Mouse (Mus musculus): ENCODE data around the gene Glt1d1.

Gene Glt1d1

GRCm38 (mm10) chr5:127632167-127633145 is at the start of gene Glt1d1, which contains the start of gene Slc15a4:
TSS of gene Glt1d1 (plus strand) at chr5:127632262.
TSS of gene Slc15a4 (minus strand) at chr5:127632897.
- DNase-seq (ENCODE audit: low spot score) = peak; percentile 66

- DNase-seq (ENCODE audit: low spot score) = no peak
Observed at GRCm38 (mm10) chr5:127583658-127584057, 48.4 kb upstream of the Glt1d1 start.

DNA sequence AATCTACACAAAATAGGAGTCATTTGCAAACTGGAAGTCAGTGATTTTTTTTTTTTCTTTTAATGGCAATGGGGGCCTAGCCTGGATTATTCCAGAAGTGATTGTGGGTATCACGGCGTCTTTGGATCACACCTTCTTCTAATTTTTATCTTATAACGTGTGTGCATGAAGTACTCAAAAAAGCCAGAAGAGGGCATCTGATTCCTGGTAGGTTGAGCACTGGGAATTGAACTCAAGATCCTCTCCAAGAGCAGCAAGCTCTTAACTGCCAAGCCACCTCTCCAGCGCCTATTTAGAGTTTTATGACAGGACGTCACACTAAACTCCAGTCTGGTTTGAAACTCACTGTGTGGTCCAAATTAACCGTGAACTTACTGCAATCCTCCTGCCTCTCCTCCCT is 44.2 kb upstream of the Glt1d1 start:
- peak; percentile 15 for DNase-seq (ENCODE audit: low spot score)

DNA sequence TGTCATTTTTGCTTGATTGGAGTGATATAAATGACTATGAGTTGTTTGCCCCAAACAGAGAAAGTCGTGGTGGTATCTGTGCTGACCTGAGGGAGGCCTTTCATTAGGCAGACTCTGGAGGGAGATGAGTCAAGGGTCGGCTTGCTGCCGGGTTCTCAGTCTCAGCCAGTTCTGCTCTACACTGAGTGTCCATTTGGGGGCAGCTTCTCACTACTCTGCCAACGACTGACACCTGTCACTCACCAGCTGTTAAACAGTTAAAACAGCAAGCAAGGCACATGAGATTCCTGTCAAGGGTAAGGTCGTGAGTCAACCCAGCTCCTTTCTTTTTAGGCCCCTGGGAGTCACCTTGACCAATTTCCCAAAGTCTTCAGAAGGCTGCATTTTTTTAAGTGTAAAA is 39.7 kb upstream of the Glt1d1 start:
- no peak for DNase-seq (ENCODE audit: low spot score)

DNA sequence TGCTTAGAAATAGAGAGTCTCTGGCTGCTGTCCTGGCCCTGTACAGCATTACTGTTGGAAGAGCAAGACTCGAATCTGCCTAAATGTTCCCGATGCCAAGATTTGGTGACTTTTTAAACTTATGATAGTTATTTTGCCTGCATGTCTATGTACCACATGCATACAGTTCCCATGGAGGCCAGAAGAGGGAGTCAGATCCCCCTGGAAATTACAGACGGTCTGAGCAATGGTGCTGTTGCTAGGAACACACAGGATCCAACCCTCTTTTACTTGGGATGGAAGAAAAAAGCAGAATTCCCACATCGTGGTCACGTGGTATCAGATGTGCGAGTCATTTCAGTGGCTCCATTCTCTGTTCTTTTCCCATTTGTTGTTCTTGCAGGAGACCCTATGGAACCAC is 39.2 kb upstream of the Glt1d1 start:
- DNase-seq (ENCODE audit: low spot score) = peak; percentile 49

DNA sequence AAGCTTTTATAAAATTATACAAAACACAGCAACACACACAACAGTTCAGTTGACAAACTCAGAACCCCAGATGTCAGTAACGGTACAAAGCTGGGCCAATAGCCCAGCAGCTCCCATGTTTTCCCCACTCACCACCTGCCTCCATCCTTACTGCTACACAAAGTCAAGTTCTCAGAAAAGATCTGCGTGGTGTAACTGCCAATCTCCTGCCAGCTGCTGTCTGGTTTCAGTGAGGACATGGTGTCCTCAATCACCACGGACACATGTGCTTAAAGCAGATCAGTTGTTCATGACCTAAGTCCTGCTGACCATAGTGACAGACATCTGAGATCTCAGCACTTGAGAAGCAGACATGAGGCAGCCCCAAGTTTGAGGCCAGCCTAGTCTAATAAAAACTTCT is 36.4 kb upstream of the Glt1d1 start:
- no peak for DNase-seq (ENCODE audit: low spot score)

DNA sequence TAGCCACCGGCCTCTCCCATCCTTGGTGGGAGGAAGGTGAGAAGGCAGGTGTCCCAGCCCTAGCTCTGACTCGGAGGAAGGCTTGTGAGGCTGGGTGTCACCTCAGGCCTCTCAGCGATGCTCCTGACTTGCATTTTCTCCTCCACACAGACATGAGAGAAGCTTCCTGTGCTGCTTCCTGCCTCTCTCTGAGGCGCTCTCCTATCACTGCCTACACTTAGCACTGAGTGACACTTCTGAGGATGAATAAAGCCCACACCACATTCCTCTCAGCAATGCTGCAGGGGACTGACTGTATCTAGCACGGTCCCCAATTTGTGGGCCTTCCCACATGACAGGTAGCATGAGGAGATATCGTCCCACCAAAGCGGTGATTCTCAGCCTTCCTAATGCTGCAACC is 35.2 kb upstream of the Glt1d1 start:
- DNase-seq (ENCODE audit: low spot score) = no peak

GRCm38 (mm10) chr5:127602996-127603395 is 29.1 kb upstream of the Glt1d1 start:
- DNase-seq (ENCODE audit: low spot score) = no peak

- DNase-seq (ENCODE audit: low spot score) = no peak
Observed at GRCm38 (mm10) chr5:127607507-127607906, 24.6 kb upstream of the Glt1d1 start.

GRCm38 (mm10) chr5:127609191-127609714 is 22.8 kb upstream of the Glt1d1 start:
- no peak for DNase-seq (ENCODE audit: low spot score)

DNA sequence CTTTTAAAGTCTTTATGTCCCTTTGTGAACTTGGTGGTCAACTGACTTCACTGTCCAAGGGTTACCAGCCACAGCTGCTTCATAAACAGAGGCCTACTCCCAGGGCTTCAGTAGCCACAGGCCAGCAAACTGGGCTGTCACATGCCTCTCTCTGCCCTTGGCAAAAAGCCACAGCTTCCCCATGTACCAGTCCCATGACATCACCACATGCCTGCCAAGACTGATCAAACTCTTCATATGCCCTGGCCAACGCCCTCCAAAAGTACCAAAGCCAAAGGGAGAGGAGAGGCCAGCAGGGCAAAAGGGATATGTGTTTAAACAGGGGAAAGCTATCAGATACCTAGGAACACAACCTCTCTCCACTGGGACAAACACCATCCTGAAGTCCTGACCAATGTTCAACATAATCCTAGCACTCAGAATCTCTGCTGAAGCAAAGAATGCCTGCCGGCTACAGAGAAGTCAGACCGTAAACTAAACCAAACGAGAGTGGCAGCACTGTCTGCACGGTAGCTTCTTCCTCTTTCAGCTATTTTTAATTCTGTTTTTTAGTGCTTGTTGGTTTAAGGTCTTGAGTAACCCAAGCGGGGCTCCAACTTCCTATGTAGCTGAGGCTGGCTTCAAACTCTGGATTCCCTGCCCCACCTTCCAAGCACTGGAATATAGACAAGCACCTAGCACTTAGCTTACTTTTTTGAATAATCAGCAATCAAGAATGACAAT is 21.1 kb upstream of the Glt1d1 start:
- no peak for DNase-seq (ENCODE audit: low spot score)

DNA sequence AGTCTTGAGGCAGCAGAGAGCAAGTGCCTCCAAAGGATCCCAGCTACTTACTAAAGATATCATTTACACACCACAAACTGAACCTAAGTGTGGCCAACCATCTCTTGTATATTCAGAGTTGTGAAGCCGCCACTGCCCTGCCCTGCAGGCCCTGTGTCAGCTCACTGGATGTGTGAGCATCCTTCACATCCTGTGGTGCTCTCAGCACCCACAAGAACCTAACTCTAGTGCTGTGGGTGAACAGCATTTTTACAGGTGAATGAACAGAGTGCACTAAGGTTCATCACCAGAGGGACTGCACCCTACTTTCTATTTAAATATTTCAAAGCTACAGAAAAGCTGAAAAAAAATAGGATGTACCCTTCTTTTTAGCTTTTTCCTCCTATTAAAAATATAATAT is 20.2 kb upstream of the Glt1d1 start:
- DNase-seq (ENCODE audit: low spot score) = no peak

GRCm38 (mm10) chr5:127612397-127612796 is 19.7 kb upstream of the Glt1d1 start:
- no peak for DNase-seq (ENCODE audit: low spot score)

DNA sequence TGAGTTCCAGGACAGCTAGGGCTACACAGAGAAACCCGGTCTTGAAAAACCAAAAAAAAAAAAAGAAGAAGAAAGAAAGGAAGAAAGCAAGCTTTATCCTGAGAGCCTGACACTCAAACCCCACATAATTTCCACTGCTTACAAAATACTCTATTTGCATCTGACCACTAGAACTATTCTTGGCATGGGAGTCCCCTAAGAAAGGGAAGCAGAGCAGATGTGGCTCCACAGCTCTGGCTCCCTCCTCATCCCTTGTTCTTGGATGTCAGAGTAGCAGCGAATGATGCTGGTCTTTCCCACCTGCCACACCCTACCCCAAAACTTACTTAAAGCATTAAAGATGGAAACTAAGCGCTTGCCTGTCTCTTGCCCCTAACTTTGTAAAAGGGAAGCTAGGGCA is 16.6 kb upstream of the Glt1d1 start:
- DNase-seq (ENCODE audit: low spot score) = no peak

- no peak for DNase-seq (ENCODE audit: low spot score)
Observed at GRCm38 (mm10) chr5:127616151-127616550, 15.9 kb upstream of the Glt1d1 start.

- DNase-seq (ENCODE audit: low spot score) = peak; percentile 96
Observed at GRCm38 (mm10) chr5:127616884-127617635, 15.0 kb upstream of the Glt1d1 start.

GRCm38 (mm10) chr5:127618834-127619233 is 13.2 kb upstream of the Glt1d1 start:
- no peak for DNase-seq (ENCODE audit: low spot score)

GRCm38 (mm10) chr5:127620371-127620770 is 11.7 kb upstream of the Glt1d1 start:
- no peak for DNase-seq (ENCODE audit: low spot score)

GRCm38 (mm10) chr5:127621108-127621507 is 11.0 kb upstream of the Glt1d1 start:
- no peak for DNase-seq (ENCODE audit: low spot score)

GRCm38 (mm10) chr5:127624427-127625213 is 7.4 kb upstream of the Glt1d1 start:
- no peak for DNase-seq (ENCODE audit: low spot score)

GRCm38 (mm10) chr5:127627242-127627641 is 4.8 kb upstream of the Glt1d1 start:
- no peak for DNase-seq (ENCODE audit: low spot score)

Data from retina, embryonic 14.5 days (tissue).